Mouse (Mus musculus): ENCODE results near the gene Ctxn2.
"Not testable (repeated sequence)": the region's sequence is repeated elsewhere in the genome, so short reads cannot be mapped to it uniquely, and the experiment has no call there.

Ctxn2 gene

DNA sequence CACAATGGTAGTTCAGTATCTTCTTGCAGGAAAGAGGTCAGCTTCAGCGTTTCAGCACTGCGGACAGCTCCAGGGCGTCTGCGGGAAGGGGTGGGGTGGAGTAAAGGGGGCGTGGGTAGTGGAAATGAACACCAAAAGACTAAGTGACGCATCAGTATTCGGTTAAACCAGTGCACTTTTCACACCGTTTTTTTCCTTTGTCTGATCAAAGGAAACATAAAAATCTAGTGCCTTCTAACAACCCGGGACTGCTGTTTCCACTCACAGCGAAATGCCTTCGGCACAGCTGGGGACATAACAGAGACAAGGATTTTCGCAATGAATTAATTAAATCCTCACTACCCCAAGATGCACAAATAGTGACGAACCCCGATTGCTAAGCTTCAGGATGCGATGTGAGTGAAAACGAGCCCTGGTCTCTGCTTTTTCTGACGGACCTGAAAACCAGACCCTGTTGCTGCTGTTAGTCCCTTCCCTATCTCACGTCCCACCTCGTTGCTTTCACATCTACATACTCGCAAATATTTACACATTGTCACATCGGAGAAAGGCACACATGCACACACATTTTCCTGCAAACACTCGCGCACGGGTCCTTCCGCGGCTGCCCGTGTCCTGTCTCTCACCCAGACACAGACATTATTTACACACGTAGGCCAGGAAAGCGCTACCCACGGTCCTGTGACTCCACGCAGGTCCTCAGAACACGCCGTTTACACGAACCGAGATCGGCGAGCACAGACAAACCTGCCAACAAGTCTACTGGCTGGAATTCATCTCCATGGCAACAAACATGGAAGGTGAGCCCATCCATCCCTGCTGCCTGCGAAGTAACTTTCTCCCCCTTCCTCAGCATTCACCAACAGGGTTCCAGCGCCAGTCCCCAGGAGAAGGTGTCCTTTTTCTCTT, at the start of gene Ctxn2:
Gene Ctxn2 (plus strand): TSS at position 790 of the 909 bp plus-strand sequence.
- DNase-seq: peak; percentile 80

DNA sequence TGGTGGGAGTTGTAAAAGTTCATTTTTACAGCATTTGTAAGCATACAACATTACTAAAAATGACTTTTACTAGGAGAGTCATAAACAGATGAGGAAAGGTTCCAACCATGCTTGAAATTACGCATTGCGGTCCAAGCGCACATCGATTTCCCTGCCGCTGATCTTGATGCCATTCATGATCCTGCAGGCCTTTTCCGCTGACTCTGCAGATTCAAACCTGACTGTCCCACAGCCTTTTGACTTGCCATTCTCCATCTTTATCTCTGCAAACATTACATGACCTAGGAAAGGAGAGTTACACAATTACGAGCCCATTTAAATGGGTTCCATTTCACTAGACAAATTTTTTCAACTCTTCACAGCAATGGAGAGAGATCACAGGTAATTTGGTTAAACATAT, 47.7 kb upstream of the Ctxn2 start:
- no peak for DNase-seq

DNA sequence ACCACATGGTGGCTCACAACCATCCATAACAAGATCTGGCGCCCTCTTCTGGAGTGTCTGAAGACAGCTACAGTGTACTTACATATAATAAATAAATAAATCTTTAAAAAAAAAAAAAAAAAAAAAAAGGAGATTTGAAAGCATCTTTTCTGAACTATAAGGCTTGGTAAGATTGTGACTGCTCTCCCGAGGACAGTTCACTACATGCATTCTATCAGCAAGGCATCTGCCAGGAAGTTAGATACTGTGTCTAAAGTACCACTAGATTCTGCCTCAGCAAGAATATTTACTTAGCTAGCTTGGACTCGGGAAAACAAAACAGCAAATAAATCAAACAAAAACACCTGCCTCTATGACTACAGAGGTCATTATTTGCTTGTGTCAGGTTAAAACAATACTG, 44.4 kb upstream of the Ctxn2 start:
- DNase-seq: not testable (repeated sequence)

DNA sequence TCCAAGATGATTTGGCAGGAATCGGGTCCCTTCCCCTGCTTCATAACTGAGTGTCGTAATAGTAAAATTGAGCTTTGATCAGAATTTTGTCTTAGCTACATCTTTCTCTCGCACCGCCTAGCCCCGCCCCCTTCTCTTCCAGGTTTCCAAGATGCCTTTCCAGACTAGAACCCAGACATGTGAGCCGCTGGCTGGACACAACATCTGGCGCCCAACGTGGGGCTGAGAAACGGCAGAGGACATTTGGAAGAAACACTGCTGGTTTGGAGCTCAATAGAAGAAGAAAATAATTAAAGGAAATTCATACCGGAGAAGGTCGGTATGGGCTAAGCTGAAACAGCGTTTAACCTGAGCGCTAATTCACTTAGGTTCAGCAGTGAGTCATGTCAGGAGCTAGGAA, 32.0 kb upstream of the Ctxn2 start:
- not testable (repeated sequence) for DNase-seq

DNA sequence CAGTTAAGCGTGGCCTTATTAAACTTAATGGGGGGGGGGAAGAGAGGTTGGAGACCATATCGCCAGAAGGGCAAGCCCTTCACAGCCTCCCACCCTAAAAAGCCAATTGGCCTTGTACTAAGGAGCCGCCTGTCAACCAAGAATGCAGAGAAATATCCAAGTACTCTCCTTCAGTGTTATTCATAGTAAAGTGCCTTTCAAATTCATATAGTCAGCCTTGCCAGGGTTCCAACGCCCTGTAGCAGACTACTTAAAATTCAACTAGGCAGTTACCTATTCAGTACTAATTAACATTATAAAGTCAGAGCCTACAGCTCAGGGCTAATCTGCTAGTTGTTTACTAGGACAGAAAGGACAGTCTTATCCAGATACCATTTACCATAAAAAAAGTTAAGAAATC, 30.0 kb upstream of the Ctxn2 start:
- DNase-seq: not testable (repeated sequence)

DNA sequence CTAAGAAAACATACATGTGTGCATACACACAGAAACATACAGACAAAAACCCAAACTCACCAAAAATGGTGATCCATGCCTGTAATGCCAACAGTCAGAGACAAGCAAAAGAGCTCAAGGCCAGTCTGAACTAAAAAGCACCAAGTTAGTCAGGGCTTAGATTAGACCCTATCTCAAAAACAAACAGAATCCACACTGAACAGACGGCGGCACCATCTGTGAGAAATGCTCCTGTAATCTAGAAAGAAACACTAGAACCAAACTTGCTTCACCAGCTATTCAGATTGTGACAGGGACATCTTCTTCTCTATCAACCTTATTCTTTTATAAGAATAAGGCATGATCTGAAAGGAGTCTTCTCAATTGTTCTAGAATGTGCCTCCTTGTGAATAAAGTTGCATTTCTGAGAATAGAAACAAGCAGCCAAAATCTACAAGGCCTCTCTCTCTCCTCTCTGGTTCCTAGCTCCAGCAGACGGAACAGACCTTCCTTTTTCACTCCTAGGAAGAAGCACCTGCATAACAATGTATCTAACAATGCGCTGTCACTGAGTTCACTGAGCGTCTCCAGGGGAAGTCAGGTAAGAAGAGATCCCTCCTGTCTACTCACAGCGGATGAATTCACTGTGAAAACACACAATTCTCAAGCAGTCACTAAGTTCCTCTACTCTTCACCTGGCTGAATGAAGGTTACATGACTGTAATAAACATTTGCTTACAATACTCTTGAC, 16.9 kb upstream of the Ctxn2 start:
- DNase-seq: no peak

DNA sequence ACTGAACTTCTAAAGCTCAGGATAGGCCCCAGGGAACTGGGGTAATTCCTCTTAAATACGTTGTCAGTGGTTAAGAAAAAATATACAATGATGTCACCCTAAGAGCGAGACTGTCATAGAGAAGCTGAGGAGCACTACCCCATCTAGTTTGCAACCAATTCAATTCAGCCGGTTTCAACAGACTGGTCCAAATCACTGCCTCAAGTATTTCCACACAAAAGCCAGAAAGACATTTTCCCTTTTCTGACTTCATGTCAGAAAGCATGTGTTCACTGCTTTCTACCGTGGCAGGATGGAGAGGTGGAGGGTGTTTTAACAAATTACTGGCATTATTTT, 14.2 kb upstream of the Ctxn2 start:
- DNase-seq: no peak

DNA sequence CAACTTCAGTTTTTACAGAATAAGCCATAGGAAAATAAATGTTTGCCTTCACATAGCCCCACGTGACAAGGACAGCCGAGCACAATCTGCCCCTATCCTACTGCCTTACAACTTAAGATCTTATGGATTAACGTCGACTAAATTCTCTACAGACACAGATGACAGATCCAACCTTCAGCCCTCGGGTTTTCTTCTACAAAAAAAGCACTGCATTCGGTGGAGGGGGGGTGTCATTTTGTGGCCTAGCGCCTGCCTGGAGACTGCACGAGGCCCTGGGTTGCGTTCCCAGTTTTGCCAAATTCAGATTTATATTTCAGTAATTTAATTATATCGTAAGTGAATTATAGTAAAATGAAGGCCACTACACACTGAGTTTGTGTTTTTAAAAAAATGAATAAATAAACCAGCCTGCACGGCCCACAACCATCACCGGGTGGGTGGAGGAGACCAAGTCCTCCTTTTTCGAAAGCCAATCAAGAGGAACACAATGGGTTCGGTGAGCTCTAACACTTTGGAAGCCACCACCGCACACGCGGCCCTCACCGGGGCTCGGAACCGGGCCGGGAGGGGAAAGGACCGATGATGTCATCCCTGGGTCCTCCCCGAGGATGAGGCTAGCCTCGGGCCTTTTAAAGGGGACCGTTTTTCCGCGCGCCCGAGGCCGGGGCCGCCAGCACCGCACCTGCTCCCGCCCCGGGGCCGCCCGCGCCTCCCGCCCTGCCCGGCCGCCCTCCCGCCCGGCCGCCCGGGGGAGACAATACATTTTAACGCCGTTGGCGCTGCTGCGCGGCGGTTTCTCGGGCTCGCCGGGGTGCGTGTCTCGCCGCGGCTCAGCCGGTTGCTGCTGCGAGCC, 13.6 kb upstream of the Ctxn2 start:
- peak; percentile 56 for DNase-seq

DNA sequence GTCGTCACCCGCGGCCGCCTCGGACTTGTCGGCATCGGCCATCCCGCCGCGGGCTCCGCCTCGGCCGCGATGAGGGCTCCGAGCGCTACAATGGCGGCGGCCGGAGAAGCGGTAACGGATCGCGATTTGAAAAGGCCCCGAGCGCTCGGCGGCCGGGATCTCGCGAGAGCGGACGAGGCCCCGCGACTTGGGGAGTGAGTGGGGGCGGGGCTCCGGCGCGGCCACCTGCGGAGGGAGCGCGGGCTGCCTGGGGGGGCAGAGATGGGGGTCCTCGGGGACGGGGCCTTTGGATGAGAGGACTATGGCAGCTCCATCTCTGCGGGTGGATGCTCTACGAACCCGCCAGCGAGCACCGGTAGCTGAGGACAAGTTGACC, 13.0 kb upstream of the Ctxn2 start, which contains the start of gene Myef2:
Gene Myef2 (minus strand): TSS at position 185 of the 376 bp plus-strand sequence.
- peak; percentile 91 for DNase-seq

DNA sequence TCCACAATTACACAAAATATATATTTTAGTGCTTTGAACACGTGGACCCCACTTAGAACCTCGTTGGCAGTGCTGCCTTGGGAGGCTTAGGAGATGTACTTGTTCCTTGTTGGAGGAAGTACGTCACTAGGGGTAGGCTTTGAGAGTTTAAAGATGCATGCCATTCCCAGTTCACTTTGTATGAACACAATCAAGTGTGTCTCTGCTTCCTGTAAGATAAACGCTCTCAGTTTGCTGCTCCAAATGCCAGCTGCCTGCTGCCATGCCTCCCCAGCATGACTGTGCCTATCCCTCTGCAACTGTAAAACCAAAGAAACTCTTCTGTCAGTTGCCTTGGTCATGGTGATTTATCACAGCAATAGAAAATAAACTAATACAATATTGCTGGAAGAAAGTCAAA, 10.7 kb upstream of the Ctxn2 start:
- DNase-seq: no peak

DNA sequence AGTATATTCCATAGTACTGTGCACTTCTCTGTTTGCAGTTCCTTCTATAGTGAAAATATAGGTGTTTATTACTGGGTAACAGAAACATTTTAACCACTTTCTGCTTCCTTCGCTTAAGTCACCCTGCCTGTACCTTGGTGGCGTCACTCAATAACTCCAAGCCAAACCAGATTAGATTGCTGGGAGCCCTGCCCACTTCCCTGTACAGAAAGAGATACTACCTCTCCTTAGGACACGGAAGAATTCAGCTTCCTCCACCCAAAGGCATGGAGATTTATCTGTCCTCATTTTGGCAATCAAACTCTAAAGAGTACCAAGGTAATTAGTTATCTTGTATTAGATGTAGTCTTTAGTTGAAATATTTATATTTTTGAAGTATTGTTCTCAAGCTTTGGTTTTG, 9.7 kb upstream of the Ctxn2 start:
- no peak for DNase-seq

DNA sequence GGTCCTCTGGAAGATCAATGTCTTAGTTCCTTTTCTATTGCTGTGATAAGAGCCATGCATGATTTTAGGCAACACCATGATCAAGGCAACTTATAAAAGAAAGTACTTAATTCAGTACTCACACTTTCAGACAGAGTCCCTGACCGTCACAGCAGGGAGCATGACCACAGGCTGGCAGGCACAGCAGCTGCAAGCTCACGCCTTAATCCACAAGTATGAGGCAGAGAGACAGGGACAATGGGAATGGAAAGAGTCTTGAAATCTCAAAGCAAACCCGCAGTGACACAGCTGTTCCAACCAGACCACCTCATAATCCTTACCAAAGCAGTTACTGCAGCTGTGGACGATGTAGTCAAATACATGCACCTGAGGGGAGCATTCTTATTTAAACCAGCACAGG, 2.4 kb upstream of the Ctxn2 start:
- DNase-seq: no peak

DNA sequence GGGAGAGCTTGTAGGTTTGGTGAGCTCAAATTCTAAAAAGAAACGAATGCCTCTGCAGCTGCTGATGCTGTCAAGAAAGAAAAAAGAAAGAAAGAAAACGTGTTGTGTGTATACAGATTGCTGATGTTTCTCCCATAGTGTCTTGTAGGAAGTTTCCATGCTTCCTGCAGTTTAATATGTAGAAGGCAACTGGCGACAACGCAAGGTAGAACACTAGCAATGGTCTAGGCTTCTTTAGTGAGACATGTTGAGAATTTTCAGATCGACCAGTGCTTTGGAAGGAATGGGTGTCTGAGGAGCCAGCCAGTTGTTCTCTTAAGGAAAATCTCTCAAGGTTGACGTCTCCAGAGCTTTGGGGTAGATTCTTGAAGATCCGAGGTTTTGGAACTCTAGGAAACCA, 354 bp downstream of the Ctxn2 start:
- no peak for DNase-seq

DNA sequence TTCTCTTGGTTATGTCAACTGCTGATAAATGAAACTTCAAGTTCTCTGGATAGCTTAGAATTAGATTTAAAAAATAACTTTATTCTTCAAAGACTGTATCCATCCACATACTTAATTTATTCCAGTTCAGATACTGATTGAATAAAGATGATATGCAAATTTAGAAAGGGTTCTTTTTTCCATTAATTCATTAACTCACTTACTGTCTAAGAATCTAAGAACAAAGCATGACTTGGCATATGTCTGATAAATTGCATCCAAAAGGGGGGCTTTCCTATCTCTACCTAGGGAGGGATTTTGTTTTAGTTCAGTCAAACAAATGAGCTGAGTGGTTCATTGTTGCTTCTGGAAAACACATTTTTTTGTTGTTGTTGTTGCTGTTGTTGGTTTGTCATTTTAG, 5.8 kb downstream of the Ctxn2 start:
- DNase-seq: no peak

DNA sequence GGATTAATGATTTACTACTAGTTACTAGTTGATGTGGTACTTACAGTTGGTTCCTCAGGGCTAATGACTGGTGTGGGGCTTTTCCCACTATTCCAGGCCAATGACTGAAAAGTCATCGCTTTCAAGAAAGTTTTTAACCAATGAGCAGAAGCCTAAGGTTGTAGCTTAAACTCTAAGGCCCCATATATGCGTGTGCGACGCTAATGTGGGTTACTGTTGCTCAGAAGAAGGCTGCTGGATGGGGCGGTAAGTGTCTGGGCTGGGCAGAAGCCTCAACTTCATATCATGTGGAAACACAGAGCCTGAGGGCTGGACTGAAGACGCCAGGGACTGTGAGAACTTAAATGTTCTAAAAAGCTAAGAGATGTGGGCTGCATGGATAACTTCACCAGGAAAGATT, 15.9 kb downstream of the Ctxn2 start, which contains the start of gene Slc12a1:
Gene Slc12a1 (plus strand): TSS at position 118 of the 400 bp plus-strand sequence.
- DNase-seq: no peak

DNA sequence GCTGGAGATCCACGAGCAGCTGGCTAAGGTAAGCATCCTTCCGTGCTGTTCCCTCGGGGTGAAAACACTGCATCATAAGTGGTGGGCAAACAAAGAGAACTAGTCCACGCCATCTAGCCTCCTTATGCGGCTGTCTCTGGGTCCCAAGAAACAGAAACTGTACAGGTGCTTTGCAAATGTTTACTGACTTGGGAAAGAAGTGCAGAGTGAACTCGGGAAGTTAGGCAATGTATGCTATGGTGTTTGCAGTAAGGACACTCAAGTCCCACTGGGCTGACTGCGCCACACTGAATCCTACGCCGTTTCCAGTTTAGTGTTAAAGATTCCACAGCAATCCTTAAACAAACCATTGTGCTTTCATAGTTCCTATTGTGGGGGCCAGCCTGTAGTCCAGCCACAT, 17.8 kb downstream of the Ctxn2 start:
- no peak for DNase-seq

DNA sequence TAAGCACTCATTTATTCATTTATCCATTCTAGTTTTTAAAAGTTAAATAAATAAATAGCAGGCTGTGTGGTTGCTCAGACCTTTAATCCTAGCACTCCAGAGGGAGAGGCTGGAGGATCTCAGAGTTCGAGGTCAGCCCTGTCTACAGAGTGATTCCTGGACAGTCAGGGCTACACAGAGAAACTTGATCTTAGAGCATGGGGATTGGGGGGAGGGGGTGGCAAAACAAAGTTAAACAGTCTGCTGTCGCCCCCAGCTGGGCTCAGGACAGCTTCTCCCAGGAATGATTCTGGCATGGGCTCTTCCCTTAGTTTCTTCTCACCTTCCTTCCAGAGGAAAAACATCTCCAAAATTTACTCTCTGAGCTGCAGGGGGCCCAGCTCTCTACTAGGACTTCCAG, 19.0 kb downstream of the Ctxn2 start:
- no peak for DNase-seq

DNA sequence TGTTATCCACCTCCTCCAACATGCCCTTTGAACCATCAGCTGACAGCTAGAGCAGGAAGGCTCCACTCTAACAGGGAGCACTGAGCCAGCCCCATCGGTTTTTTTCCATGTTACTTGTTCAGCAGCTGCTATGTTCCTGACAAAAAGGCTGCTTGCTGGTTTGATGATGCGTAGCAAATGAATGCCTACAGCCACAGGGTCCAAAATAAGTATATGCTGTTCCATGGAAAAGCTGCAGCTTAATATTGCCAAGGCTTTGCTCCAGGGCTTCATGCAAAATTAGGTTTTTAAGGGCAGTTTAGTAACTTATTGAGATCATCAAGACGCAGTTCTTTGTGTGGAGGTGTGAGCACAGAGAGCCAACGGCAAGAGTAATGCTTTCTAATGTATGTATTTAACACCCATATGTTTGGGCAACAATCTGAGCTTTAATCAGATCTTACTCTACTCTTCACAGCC, 25.5 kb downstream of the Ctxn2 start:
- DNase-seq: no peak

DNA sequence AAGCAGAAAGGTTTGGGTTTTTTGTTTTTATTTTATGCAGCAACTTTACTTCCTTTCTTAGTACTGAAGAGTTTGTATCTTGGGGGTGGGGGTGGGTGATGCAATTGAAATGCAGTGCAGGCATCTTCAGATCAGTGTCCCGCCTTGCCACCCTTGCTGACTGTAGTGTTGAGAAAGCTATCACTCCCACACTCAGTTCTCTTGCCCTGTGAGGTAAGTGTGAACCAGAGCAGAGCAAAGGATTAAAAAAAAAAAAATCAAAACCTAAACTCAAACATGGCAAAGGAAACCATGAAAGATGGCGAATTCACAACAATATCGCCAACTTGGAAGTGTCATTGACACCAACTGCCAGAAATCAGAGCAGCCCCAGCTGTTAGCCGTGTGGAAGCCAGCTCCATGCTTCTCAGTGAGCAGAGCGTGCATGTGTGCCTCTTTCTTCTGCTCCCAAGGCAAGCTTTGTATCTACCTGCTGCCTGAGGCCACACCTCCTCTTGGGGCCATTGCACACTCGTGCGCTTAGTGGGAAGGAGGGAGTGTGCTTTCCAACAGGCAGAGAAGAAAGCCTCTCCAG, 41.8 kb downstream of the Ctxn2 start:
- DNase-seq: no peak

DNA sequence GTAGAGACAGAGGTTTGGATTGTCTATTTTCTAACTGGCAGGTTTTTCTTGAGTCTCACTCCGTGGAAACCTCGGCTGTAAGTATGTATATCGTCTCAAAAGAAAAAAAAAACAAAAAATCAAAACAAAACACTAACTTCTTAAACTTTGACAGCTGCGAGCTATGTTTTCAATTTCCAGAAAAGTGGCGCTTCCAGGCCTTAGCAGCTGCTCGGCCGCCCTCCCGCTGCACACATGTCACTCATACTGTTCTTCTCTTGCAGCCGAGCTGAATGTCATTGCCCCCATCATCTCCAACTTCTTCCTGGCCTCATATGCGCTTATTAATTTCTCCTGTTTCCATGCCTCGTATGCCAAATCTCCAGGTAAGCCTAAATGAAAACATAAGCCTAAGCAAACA, 51.4 kb downstream of the Ctxn2 start:
- DNase-seq: no peak

DNA sequence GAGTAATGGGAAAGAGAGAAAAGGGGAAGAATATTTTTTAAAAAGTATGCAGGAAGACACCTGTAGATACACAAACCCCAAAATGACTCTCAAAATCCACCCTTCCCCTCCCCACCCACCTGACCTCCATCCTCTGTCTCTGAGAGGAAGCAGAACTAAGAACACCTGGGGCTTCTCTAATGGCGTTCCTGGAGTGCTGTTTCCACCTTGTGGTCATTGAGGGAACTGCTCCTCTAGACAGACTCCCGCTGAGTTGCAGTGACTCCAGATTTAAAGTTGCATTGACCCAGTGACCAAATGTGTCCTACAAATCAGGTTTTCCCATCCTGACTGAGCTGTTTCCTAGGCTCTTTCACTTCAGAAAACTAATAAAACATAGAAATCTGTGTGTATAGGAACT, 52.7 kb downstream of the Ctxn2 start:
- DNase-seq: peak; percentile 35

DNA sequence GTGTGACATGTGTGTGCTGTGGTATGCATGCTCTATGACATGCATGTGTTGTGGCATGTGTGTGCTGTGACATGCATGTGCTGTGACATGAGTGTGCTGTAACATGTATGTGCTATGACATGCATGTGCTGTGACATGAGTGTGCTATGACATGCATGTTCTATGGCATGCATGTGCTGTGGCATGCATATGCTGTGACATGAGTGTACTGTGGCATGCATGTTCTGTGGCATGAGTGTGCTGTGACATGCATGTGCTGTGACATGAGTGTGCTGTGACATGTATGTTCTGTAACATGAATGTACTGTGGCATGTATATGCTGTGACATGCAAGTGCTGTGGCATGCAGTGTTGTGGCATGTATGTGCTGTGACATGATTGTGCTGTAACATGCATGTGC, 56.4 kb downstream of the Ctxn2 start:
- DNase-seq: no peak

DNA sequence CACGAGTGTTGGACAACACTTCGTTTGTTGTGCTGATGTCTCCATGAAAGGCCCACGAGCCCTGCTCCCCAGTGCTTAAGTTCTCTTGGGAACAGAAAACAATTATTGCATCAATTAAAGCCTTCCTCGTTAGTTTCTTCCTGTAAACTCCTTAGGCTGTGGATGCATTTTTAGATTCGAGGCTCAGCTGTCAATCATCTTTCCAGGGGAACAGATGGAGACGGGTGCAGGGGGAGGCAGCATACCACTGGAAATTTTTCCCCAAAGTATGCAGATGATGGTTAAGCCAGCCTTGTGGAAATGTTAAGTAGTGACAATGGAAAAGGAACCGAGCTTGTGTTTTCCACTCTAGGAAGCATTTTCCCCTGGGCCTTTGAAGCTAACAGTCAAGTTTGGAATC, 60.3 kb downstream of the Ctxn2 start:
- DNase-seq: no peak
